Mouse (Mus musculus): ENCODE results near the gene Cap1. TPM values are rescaled to one million over a fixed set of nuclear protein-coding genes. Genes with fewer than 3 reads are reported as not detected.

Gene Cap1
- polyA plus RNA-seq, 1 experiment from 2014 or later = 71.5 TPM

DNA sequence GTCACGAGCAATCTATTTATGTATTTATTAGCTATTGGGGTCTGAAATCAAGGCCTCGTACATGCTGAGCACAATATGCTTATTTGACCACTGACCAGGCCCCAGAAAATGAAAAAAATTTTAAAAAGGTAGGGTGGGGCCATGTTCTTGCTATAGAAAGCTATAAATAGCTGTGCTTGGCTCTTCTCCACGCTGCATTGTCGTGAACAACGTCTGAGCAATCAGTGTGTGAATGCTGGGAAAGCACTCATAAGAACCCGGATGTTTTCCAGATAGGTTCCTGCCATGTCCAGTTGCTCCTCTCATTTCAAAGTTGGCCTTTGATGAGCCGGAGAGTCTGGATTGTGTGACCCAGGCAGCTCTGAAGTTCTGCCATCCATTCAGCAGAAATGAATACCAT lies 28.3 kb upstream of the Cap1 start:
- Histone ChIP-seq H3K27me3 (ENCODE audit: control insufficient read depth, insufficient read depth, low read length) (no peaks in the 10 kb centered on the region; the same call in 1 of the 2 replicates), H3K36me3 (ENCODE audit: control insufficient read depth, insufficient read depth, low read length) (no peaks in the 10 kb centered on the region), H3K9me3 (ENCODE audit: control insufficient read depth, low read length) (no peaks in the 10 kb centered on the region), H3K4me2 (replicated peaks; ENCODE audit: low read depth, low read length) (no peak overlapping the region), H3K27ac (ENCODE audit: low read depth, low read length) (no peak overlapping the region), H3K4me1 (replicated peaks; ENCODE audit: control insufficient read depth, insufficient read depth, low read length) (no peaks in the 10 kb centered on the region), H3K4me3 (ENCODE audit: low read depth, low read length) (no peak overlapping the region), H3K9ac (ENCODE audit: low read depth, low read length) (no peak overlapping the region)
- 86% methylated on average over 7 of the region's 7 CpGs for WGBS
- ATAC-seq (ENCODE audit: low FRiP score) (no peak), DNase-seq (ENCODE audit: low spot score) (no peak)

DNA sequence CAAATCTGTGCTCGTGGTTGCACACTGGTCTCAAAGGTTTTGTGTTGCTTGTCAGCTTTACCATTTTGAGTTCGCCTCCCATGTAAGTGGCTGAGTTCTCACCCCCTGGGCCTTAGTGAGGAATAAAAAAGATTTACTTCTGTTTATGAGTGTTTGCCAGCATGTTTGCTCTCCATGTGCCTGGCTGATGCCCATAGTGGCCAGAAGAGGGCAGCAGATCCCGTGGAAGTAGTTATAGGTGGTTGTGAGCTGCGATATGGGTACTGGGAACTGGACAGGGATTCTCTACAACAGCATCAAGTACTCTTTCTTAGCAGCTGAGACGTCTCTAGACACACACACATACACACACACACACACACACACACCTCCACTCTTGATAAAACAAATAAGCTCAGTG lies 26.8 kb upstream of the Cap1 start:
- Histone ChIP-seq H3K27ac (ENCODE audit: low read depth, low read length) (no peak overlapping the region), H3K27me3 (ENCODE audit: control insufficient read depth, insufficient read depth, low read length) (no peaks in the 10 kb centered on the region; the same call in 1 of the 2 replicates), H3K36me3 (ENCODE audit: control insufficient read depth, insufficient read depth, low read length) (no peaks in the 10 kb centered on the region), H3K4me1 (replicated peaks; ENCODE audit: control insufficient read depth, insufficient read depth, low read length) (no peaks in the 10 kb centered on the region), H3K4me3 (ENCODE audit: low read depth, low read length) (no peak overlapping the region), H3K9ac (ENCODE audit: low read depth, low read length) (no peak overlapping the region), H3K9me3 (ENCODE audit: control insufficient read depth, low read length) (no peaks in the 10 kb centered on the region), H3K4me2 (replicated peaks; ENCODE audit: low read depth, low read length) (no peak overlapping the region)
- WGBS = 76% methylated on average over 5 of the region's 5 CpGs
- ATAC-seq (ENCODE audit: low FRiP score) (no peak), DNase-seq (ENCODE audit: low spot score) (no peak)

DNA sequence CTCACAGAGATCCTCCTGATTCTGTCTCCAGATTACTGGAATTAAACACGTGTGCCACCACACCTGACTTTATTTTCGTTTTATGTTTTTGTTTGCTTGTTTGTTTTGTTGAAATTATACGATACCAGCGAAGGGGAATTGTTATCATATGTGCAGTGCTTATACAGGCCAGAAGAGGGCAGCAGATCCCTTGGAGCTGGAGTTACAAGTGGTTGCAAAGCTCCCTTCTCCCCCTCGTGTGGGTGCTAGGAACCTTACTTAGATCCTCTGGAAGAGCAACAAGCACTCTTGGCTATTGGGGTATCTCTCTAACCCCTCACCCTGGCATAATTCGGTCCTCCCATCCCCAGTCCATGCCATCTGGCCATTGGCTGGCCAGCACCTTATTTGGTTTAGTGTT lies 24.7 kb upstream of the Cap1 start:
- Histone ChIP-seq H3K4me3 (ENCODE audit: low read depth, low read length) (no peak overlapping the region), H3K27ac (ENCODE audit: low read depth, low read length) (no peak overlapping the region), H3K4me2 (replicated peaks; ENCODE audit: low read depth, low read length) (no peak overlapping the region), H3K9ac (ENCODE audit: low read depth, low read length) (no peak overlapping the region), H3K36me3 (ENCODE audit: control insufficient read depth, insufficient read depth, low read length) (no peaks in the 10 kb centered on the region), H3K4me1 (replicated peaks; ENCODE audit: control insufficient read depth, insufficient read depth, low read length) (no peaks in the 10 kb centered on the region), H3K9me3 (ENCODE audit: control insufficient read depth, low read length) (no peaks in the 10 kb centered on the region), H3K27me3 (ENCODE audit: control insufficient read depth, insufficient read depth, low read length) (no peaks in the 10 kb centered on the region; the same call in 1 of the 2 replicates)
- 54% methylated on average over 6 of the region's 6 CpGs for WGBS
- ATAC-seq (ENCODE audit: low FRiP score) (no peak), DNase-seq (ENCODE audit: low spot score) (peak; percentile 33)

DNA sequence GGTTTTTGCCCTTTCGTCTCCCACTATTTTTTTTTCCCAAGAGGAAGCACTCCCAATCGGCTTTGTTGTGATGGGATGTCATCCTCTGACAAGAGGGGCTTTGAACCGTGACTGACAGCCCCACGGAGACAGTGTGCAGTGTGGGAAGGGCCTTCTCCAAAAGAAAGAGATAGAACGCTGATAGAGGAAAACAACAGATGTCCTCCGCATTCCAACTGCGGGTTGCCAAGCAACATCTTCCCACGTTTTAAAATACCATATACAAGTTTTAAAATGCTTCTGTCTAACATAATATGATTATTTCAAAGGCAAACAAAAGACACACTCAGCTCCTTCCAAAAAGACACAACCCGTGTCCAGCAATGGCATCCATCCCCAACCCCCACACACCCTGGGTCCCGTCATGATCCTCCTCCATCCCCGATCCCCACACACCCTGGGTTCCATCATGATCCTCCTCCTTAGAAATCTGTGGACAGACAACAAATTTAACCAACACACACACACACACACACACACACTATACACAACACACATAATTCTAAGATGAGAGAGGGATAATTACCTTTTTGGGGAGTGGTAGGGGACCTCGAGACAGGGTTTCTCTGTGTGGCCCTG lies 23.8 kb upstream of the Cap1 start:
- peak; percentile 56 for DNase-seq (ENCODE audit: low spot score)
- no peak overlapping the region for H3K27ac ChIP-seq (ENCODE audit: low read depth, low read length)
- H3K36me3 ChIP-seq (ENCODE audit: control insufficient read depth, insufficient read depth, low read length) = no peaks in the 10 kb centered on the region
- ATAC-seq (ENCODE audit: low FRiP score) = peak; percentile 88
- H3K4me2 ChIP-seq (replicated peaks; ENCODE audit: low read depth, low read length) = no peak overlapping the region
- no peaks in the 10 kb centered on the region for H3K9me3 ChIP-seq (ENCODE audit: control insufficient read depth, low read length)
- WGBS = 28% methylated on average over 12 of the region's 12 CpGs
- H3K4me1 ChIP-seq (replicated peaks; ENCODE audit: control insufficient read depth, insufficient read depth, low read length) = no peaks in the 10 kb centered on the region
- no peak overlapping the region for H3K4me3 ChIP-seq (ENCODE audit: low read depth, low read length)
- H3K27me3 ChIP-seq (ENCODE audit: control insufficient read depth, insufficient read depth, low read length) = no peaks in the 10 kb centered on the region
- H3K9ac ChIP-seq (ENCODE audit: low read depth, low read length) = no peak overlapping the region

DNA sequence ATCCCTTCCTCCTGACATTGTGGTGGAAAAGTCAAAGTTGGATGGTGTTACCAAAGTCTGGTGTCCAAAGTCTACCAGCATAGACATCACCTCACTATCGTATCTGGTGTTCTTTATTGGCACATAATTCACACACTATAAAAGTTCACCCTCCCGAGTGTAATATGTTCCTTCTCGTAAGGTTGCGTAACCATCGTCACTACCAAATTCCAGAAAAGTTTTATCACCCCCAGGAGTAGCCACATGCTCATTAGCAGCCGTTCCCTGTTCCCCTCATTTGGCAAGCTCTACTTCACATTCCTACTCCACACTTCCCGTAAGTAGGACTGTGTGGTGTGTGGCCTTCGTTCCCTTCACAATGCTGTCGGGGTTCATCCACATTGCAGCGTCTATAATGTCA lies 19.5 kb upstream of the Cap1 start:
- no peak overlapping the region for H3K4me2 ChIP-seq (replicated peaks; ENCODE audit: low read depth, low read length)
- WGBS = 92% methylated on average over 10 of the region's 10 CpGs
- H3K9me3 ChIP-seq (ENCODE audit: control insufficient read depth, low read length) = no peaks in the 10 kb centered on the region
- no peak overlapping the region for H3K9ac ChIP-seq (ENCODE audit: low read depth, low read length)
- no peaks in the 10 kb centered on the region for H3K36me3 ChIP-seq (ENCODE audit: control insufficient read depth, insufficient read depth, low read length)
- H3K27me3 ChIP-seq (ENCODE audit: control insufficient read depth, insufficient read depth, low read length) = no peaks in the 10 kb centered on the region
- DNase-seq (ENCODE audit: low spot score) (no peak), ATAC-seq (ENCODE audit: low FRiP score) (no peak)
- no peak overlapping the region for H3K4me3 ChIP-seq (ENCODE audit: low read depth, low read length)
- H3K4me1 ChIP-seq (replicated peaks; ENCODE audit: control insufficient read depth, insufficient read depth, low read length) = no peaks in the 10 kb centered on the region
- no peak overlapping the region for H3K27ac ChIP-seq (ENCODE audit: low read depth, low read length)

DNA sequence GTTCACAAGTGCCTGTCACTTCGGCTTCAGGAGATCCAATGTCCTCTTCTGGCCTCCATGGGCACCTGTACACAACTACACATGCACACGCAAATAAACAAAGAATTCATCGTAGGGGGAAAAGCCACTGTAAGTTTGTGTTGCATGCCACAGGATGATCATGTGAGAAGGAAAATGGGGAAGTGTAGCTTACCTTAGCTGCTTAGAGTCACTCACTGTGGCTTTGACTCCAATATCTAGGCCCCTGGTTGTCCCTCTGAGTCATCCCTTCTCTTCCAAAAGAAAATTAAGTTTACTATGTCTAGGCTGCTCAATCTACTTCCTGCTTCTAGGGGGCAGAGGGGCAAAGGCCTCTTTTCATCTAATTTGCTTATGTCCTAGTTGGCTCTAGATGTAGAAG lies 17.9 kb upstream of the Cap1 start:
- Histone ChIP-seq H3K9ac (ENCODE audit: low read depth, low read length) (no peak overlapping the region), H3K27me3 (ENCODE audit: control insufficient read depth, insufficient read depth, low read length) (no peaks in the 10 kb centered on the region), H3K36me3 (ENCODE audit: control insufficient read depth, insufficient read depth, low read length) (no peaks in the 10 kb centered on the region), H3K27ac (ENCODE audit: low read depth, low read length) (no peak overlapping the region), H3K9me3 (ENCODE audit: control insufficient read depth, low read length) (no peaks in the 10 kb centered on the region), H3K4me2 (replicated peaks; ENCODE audit: low read depth, low read length) (no peak overlapping the region), H3K4me1 (replicated peaks; ENCODE audit: control insufficient read depth, insufficient read depth, low read length) (no peaks in the 10 kb centered on the region), H3K4me3 (ENCODE audit: low read depth, low read length) (no peak overlapping the region)
- DNase-seq (ENCODE audit: low spot score) (no peak), ATAC-seq (ENCODE audit: low FRiP score) (no peak)
- 90% methylated on average over 3 of the region's 3 CpGs for WGBS

DNA sequence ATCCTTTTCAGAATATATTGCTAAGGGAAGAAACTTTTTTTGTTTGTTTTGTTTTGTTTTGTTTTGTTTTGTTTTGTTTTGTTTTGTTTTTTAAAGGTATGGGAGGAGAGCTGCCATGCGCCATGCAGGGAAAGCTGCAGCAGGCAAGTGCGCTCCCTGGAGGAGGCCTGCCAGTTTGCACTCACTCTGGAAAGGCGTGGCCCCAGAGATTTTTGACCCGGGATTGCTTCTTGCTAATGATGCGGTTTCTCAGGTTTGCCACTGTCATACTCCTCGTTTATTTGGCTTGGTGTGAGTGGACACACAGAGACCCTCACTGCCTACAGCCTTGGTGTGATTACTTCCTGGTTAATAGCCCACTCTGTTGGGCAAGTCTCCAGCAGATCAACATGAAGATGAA lies 16.3 kb upstream of the Cap1 start:
- Histone ChIP-seq H3K4me2 (replicated peaks; ENCODE audit: low read depth, low read length) (no peak overlapping the region), H3K27ac (ENCODE audit: low read depth, low read length) (no peak overlapping the region), H3K9me3 (ENCODE audit: control insufficient read depth, low read length) (no peaks in the 10 kb centered on the region), H3K4me1 (replicated peaks; ENCODE audit: control insufficient read depth, insufficient read depth, low read length) (no peaks in the 10 kb centered on the region), H3K4me3 (ENCODE audit: low read depth, low read length) (no peak overlapping the region), H3K27me3 (ENCODE audit: control insufficient read depth, insufficient read depth, low read length) (no peaks in the 10 kb centered on the region), H3K9ac (ENCODE audit: low read depth, low read length) (no peak overlapping the region), H3K36me3 (ENCODE audit: control insufficient read depth, insufficient read depth, low read length) (no peaks in the 10 kb centered on the region)
- 33% methylated on average over 6 of the region's 6 CpGs for WGBS
- no peak for ATAC-seq (ENCODE audit: low FRiP score)
- DNase-seq (ENCODE audit: low spot score) = no peak

DNA sequence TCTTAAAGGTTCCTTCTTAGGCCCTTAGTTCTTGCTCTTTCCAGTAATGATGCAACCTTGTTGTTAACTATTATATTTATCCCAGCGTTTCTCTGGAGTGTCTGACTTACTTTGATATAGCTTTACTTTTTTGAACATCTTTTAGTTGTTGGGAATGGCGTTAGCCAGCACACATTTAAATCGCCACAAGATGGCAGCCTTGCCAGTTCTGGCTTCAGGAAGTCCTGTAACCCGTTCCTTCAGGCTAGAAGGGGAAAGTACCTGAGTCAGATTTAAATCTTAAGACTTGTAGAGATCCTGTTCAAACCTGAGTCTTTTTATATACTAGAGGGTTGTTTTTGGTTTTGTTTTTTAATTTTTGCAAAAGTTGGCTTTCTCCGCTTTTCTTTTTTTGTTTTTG lies 12.5 kb upstream of the Cap1 start:
- Histone ChIP-seq H3K4me1 (replicated peaks; ENCODE audit: control insufficient read depth, insufficient read depth, low read length) (no peaks in the 10 kb centered on the region), H3K27ac (ENCODE audit: low read depth, low read length) (no peak overlapping the region), H3K4me2 (replicated peaks; ENCODE audit: low read depth, low read length) (no peak overlapping the region), H3K36me3 (ENCODE audit: control insufficient read depth, insufficient read depth, low read length) (no peaks in the 10 kb centered on the region), H3K9me3 (ENCODE audit: control insufficient read depth, low read length) (no peaks in the 10 kb centered on the region), H3K27me3 (ENCODE audit: control insufficient read depth, insufficient read depth, low read length) (no peaks in the 10 kb centered on the region), H3K4me3 (ENCODE audit: low read depth, low read length) (no peak overlapping the region), H3K9ac (ENCODE audit: low read depth, low read length) (no peak overlapping the region)
- 12% methylated on average over 5 of the region's 5 CpGs for WGBS
- DNase-seq (ENCODE audit: low spot score) = peak; percentile 79
- no peak; the same call in 1 of the 2 replicates for ATAC-seq (ENCODE audit: low FRiP score)

DNA sequence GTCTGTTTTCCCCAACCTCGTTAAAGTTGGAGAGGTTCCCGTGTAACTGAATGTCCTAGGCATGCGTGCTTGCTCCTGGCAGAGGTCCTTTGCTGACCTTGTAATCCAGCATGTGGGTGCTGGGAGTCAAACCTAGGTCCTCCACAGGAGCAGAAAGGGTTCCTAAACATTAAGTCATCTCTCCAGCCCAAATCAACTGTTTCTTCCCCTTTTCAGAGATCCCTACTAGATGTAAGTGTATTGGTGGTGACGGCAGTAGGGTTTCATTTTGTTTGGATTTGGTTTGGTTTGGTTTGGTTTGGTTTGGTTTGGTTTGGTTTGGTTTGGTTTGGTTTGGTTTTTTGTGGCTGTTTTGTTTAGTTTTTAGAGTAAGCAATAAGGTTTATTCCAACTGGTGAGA lies 11.9 kb upstream of the Cap1 start:
- no peak overlapping the region for H3K27ac ChIP-seq (ENCODE audit: low read depth, low read length)
- no peaks in the 10 kb centered on the region for H3K9me3 ChIP-seq (ENCODE audit: control insufficient read depth, low read length)
- H3K4me3 ChIP-seq (ENCODE audit: low read depth, low read length) = no peak overlapping the region
- 88% methylated on average over 4 of the region's 4 CpGs for WGBS
- H3K4me1 ChIP-seq (replicated peaks; ENCODE audit: control insufficient read depth, insufficient read depth, low read length) = no peaks in the 10 kb centered on the region
- H3K27me3 ChIP-seq (ENCODE audit: control insufficient read depth, insufficient read depth, low read length) = no peaks in the 10 kb centered on the region
- H3K4me2 ChIP-seq (replicated peaks; ENCODE audit: low read depth, low read length) = no peak overlapping the region
- ATAC-seq (ENCODE audit: low FRiP score) = no peak
- no peaks in the 10 kb centered on the region for H3K36me3 ChIP-seq (ENCODE audit: control insufficient read depth, insufficient read depth, low read length)
- no peak for DNase-seq (ENCODE audit: low spot score)
- no peak overlapping the region for H3K9ac ChIP-seq (ENCODE audit: low read depth, low read length)
